Mouse (Mus musculus) testis, adult 2 months (tissue): ENCODE measurements around the gene Mink1.

ENCODE experiments used
- CTCF ChIP-seq: fragments of 200-500 bp; IDR thresholded peaks from 2 replicates; pipeline ENCODE4 v1.5.1; 2012; ENCODE audit warnings: low read depth, mild to moderate bottlenecking, inconsistent platforms, low read length, moderate library complexity; ENCODE audit not compliant: control insufficient read depth, insufficient read depth, insufficient replicate concordance
- POLR2A ChIP-seq: fragments of 200-500 bp; IDR thresholded peaks from 2 replicates; pipeline ENCODE4 v1.6.1; 2012; ENCODE audit warnings: low read depth, mild to moderate bottlenecking, inconsistent platforms, low read length, moderate library complexity; ENCODE audit not compliant: control insufficient read depth

- no peak for TF ChIP-seq CTCF
- TF ChIP-seq POLR2A: peak; percentile 58; the same call in 1 of the 2 replicates
Observed at GRCm38 (mm10) chr11:70654923-70655570, 92.4 kb downstream of the Mink1 start.
